Mouse (Mus musculus): ENCODE results near the gene Mcub. TPM values are rescaled to one million over a fixed set of nuclear protein-coding genes. Genes with fewer than 3 reads are reported as not detected.

Gene Mcub
- total RNA-seq, 2 experiments from 2014 or later: 1.2 to 1.4 TPM

DNA sequence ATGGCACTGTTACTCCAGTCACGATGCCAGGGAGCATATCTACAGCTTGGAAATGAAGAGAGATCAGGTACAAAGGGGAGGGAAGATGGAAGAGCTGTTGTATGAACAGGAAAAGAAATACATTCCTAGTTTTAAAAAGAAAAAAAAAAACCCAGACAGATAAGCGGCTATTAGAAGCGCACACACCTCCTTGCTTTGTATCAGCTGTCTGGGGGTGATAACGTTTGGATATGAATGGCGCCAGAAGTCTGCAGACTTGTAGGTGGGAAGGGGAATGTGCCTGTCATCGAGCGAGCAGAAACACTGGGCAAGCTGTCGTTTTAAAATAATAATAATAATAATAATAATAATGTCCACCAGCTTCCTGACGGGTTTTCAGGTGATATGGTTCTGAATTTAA is 84.4 kb downstream of the Mcub start:
- DNase-seq (ENCODE audit: extremely low spot score in 1 of 2, low spot score in 2 of 2): no peak
- TF ChIP-seq CTCF (IDR thresholded peaks at IDR 0.05): no peak
- Histone ChIP-seq H3K27ac (no peak overlapping the region), H3K4me3 (no peak overlapping the region)
- intact Hi-C loops (cut with DNase I): no loop called here

DNA sequence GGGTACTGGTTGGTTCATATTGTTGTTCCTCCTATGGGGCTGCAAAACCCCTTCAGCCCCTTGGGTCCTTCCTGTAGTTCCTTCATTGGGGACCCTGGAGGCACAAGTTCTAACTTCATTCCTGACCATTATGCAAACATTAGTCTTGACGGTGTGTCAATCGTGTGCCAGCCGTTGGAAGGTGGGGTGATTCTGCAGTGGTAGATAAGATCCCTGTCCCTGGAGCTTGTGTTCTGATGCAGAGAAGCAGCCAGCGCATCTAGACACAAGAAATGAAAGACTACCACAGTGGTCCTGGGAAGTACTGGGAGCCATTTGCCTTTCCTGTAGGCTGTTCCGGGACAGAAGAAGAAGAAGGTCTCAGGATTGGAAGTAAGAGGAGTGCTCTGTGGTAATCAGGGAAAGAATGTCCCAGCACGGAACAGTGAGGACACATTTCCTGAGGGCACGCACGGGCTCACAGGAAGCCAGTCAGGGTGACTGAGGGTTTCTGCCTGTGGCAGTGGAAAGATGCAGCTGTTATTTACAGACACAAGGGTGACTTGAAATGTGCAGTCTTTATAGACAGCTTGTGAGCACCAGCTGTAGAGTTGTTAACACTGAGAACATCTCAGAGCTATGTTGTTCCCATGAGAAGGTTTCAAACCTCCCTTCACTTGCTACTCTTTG is 88.9 kb downstream of the Mcub start:
- TF ChIP-seq CTCF (IDR thresholded peaks at IDR 0.05): no peak
- Histone ChIP-seq H3K27ac (no peak overlapping the region), H3K4me3 (no peak overlapping the region)
- no peak for DNase-seq (ENCODE audit: extremely low spot score in 1 of 2, low spot score in 2 of 2)
- intact Hi-C loops (cut with DNase I): no loop called here

DNA sequence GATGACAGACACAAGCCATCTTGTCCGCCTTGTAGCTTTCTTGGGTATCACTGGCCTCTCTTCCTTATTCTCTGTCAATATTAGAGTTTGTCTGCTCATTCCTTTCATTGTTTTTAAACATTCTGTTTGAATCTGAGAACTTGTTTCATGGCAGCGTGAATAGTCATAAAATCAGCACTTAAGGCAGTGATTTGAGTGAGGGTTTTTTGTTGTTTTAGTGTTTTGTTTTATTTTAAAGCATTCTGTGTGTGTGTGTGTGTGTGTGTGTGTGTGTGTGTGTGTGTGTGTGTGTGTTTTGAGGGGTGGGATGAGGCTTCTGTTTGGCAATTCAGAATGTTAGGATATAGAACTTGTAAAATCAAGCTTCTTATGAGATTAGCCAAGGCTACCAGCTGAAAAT is 90.1 kb downstream of the Mcub start:
- no peak for DNase-seq (ENCODE audit: extremely low spot score in 1 of 2, low spot score in 2 of 2)
- intact Hi-C loops (cut with DNase I): loop anchor here (5.0 kb wide), 1 partner anchor 182 kb away; the partner anchor contains the start of gene Sec24b
- no peak overlapping the region for H3K4me3 ChIP-seq
- no peak overlapping the region for H3K27ac ChIP-seq
- no peak for TF ChIP-seq CTCF (IDR thresholded peaks at IDR 0.05)

DNA sequence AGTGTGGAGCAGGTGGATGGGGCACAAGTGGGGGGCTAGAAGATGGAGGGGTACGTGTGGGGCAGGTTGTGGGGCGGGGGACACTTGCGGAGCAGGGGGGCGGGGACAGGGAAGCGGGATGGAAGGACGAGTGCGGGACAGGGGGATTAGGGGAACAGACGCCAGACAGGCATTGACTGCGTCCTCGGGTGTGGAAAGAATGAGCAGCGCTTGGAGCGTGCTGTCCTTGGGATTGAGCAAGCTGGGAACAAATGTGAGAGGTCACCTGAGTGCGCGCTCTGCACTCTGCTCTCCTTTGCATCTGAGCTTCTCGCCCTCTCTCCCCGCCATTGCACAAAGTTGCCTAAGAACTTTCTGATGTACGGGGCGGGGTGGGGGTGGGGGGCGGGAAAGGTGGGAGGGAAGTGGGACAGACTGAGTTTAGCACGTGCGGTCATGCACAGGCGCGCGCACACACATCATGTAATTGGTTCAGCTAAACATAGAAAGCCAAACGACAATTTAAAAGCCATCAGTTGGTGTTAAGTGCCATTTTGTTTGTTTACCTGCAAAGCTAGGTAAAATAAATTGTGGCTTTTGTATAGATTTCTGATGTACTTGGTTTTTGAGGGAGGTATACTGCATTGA is 90.8 kb downstream of the Mcub start:
- TF ChIP-seq CTCF (IDR thresholded peaks at IDR 0.05): no peak; the same call in 1 of the 2 replicates
- H3K27ac ChIP-seq: no peak overlapping the region
- intact Hi-C loops (cut with DNase I): loop anchor here (5.0 kb wide), 1 partner anchor 183 kb away; the partner anchor contains the start of gene Sec24b

DNA sequence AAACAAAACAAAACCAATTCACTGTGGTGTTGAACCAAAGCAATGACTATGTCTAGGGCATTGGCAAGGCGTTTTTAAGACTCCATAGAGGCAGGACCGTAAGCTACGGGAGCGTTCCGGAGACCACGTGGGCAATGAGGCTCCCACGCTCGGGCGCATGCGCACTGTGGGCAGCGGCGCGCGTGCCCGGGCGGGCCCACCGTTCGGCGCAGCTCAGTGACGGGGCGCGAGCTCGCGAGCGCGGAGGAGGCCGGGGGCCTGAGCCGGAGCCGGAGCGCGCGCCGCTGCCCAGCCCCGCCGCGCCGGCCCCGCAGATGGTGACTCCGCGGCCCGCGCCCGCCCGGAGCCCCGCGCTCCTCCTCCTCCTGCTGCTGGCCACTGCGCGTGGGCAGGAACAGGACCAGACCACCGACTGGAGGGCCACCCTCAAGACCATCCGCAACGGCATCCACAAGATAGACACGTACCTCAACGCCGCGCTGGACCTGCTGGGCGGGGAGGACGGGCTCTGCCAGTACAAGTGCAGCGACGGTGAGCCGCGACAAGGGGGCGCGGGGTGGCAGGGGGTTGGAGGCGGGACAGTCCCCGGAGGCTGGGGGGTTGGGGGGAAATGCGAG is 91.5 kb downstream of the Mcub start, which contains the start of gene Pla2g12a:
Gene Pla2g12a (plus strand): TSS at position 202 of the 617 bp plus-strand sequence.
- peak; percentile 2 for TF ChIP-seq CTCF (IDR thresholded peaks at IDR 0.05)
- DNase-seq (ENCODE audit: extremely low spot score in 1 of 2, low spot score in 2 of 2): peak; percentile 94 to 97
- Histone ChIP-seq H3K4me3 (peak within 1 kb of the TSS; percentile 82), H3K27ac (peak within 1 kb of the TSS; percentile 87)
- intact Hi-C loops (cut with DNase I): loop anchor here (1.0 to 5.0 kb wide), 2 partner anchors 47 to 184 kb away; partner anchors contain the start of genes Gar1 and Sec24b

More for the DNA sequence above, 90.8 kb downstream of the Mcub start:
- DNase-seq (ENCODE audit: extremely low spot score in 1 of 2, low spot score in 2 of 2): no peak
- peak overlapping the region; percentile 82 for H3K4me3 ChIP-seq

DNA sequence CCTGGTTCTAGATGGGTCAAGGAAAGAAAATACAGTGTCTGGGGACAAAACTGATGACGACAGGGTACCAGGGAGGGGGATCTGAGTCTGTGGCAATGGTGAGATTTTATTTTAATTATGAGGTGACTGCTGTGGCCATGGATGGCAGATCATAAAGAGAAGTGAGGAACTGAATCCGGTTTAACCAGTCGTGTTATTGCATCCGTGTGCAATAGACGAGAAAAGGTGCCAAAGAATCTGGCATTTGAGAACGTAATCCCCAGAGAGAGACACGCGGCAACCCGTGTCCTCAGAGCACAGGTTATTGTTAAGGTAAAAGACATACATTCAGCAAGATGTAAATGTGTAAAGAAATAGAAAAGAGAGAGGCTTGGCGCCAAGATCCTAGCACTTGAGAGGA is 92.7 kb downstream of the Mcub start:
- Histone ChIP-seq H3K4me3 (no peak overlapping the region), H3K27ac (no peak overlapping the region)
- no peak for DNase-seq (ENCODE audit: extremely low spot score in 1 of 2, low spot score in 2 of 2)
- intact Hi-C loops (cut with DNase I): loop anchor here (5.0 kb wide), 1 partner anchor 185 kb away; the partner anchor contains the start of gene Sec24b
- no peak for TF ChIP-seq CTCF (IDR thresholded peaks at IDR 0.05)

Other genes with a start within 250 kb of the Mcub start
- gene Egf, start 214.9 kb downstream of the Mcub start, total RNA-seq (2021): 1 to 10 TPM; 1.3 to 1.5 TPM
- under 1 TPM in 1 of 2 experiments, not detected in 1; 0.14 TPM for gene Lrit3, start 166.2 kb downstream of the Mcub start, total RNA-seq (2021)
- under 1 TPM; 0.57 to 0.96 TPM for gene Rrh, start 147.6 kb downstream of the Mcub start, total RNA-seq (2021)
- 10 to 100 TPM; 49.9 to 55.7 TPM for gene Gar1, start 138.8 kb downstream of the Mcub start, total RNA-seq (2021)
- gene Cfi, start 134.3 kb downstream of the Mcub start, total RNA-seq (2021): not detected
- gene Pla2g12a, start 91.6 kb downstream of the Mcub start, total RNA-seq (2021): 10 to 100 TPM; 17.6 to 17.9 TPM
- 1 to 10 TPM; 4.3 to 6.6 TPM for gene Casp6, start 68.8 kb downstream of the Mcub start, total RNA-seq (2021)
- 10 to 100 TPM; 58.4 to 70.0 TPM for gene Sec24b, start 91.3 kb upstream of the Mcub start, total RNA-seq (2021)
- gene Col25a1, start 161.3 kb upstream of the Mcub start, total RNA-seq (2021): 10 to 100 TPM; 44.9 to 47.0 TPM

Measured in left cerebral cortex, adult 2 months (tissue).